Mouse (Mus musculus) G1E (cell line): ENCODE data around the gene Large2.

Experiments used
- CTCF ChIP-seq: IDR thresholded peaks from 2 replicates; pipeline ENCODE4 v1.5.1; 2012; ENCODE audit warnings: low read depth, low read length, inconsistent platforms, mixed read lengths
- POLR2AphosphoS5 ChIP-seq: IDR thresholded peaks from 2 replicates; pipeline ENCODE4 v1.6.1; 2012; ENCODE audit warnings: low read depth, low read length, inconsistent platforms; ENCODE audit not compliant: insufficient replicate concordance
- TAL1 ChIP-seq: conservative IDR thresholded peaks from 2 replicates; pipeline ENCODE4 v1.6.1; 2012; ENCODE audit warnings: low read depth, low read length, inconsistent platforms, mixed read lengths

DNA sequence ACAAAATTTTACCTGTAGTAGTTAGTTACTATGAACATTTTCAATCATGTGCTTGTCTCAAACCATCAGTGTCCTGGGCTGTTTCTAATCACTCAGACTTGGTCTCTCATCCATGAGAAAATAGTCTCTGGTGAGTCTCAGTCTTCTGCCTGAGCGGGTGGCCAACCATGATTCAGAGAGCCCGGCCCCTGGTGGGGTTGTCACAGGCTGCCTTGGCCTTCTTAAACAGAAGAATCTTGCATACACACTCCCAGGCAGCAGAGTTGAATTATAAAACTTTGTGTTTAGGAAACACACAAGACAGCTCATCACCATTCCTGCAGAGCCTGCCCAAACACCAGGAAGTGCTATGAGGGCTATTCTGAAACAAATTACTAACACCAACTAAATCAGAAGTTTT is 42.8 kb downstream of the Large2 start:
- TF ChIP-seq CTCF (no peak), TAL1 (no peak), POLR2AphosphoS5 (no peak)
